Mouse (Mus musculus): ENCODE data around the gene Dok7. TPM values are rescaled to one million over a fixed set of nuclear protein-coding genes. Genes with fewer than 3 reads are reported as not detected.

The Dok7 gene
- total RNA-seq, 2 experiments from 2014 or later: not detected

DNA sequence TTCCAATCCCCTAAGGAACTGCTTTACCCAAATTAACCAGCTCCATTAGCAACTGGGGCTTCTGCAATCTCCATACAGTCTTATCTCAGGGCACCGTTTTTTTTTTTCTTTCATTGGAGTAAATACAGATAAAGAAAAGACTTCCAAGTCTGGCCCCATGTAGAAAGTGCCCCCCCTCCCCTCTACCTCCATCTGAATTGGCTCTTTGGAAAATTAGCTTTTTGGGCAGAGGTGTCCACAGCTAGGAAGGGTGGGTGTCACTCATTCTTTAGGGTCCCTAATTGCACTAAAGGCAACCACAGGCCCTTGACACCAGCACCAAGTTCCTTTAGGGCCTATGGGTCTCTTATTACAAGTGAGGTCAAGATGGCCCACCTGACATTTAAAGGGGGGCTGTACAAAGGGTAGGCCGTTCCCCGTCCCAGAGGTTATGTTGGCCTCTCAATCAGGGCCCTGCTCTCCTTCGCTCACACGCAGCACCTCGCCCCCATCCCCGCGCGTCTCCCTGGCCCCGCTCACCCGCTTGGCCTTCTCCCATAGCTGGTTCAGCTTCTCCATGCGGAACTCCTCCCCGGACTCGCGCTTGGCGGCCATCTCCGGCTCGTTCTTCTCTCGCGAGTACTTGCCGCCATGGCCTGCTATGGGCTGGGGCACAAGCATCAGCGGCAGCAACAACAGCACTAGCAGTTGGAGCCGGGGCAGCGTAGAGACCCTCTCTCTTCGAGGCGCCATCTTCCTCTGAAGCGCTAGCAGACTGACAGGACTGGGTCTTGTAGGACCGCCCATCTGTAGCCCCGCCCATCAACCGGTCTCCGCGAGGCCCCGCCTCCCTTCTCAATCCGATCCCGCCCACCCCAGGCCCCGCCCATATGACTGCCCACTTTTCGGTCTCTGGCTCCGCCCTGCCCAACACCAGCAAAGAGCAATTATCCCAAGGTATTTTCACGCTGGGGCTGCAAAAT lies 48.7 kb downstream of the Dok7 start, which contains the start of gene Lrpap1:
Gene Lrpap1, minus strand, starts transcription at position 807 of the 962 bp plus-strand sequence.
- peak; percentile 86 for ATAC-seq (replicated peaks; ENCODE audit: low FRiP score, poor library complexity, severe bottlenecking)

GRCm38 (mm10) chr5:35105922-35106298 lies 49.3 kb downstream of the Dok7 start:
- peak; percentile 20 for ATAC-seq (replicated peaks; ENCODE audit: low FRiP score, poor library complexity, severe bottlenecking)

GRCm38 (mm10) chr5:35112444-35112843 lies 55.9 kb downstream of the Dok7 start:
- ATAC-seq (replicated peaks; ENCODE audit: low FRiP score, poor library complexity, severe bottlenecking): no peak

- ATAC-seq (replicated peaks; ENCODE audit: low FRiP score, poor library complexity, severe bottlenecking): no peak
Observed at GRCm38 (mm10) chr5:35116002-35116401, 59.4 kb downstream of the Dok7 start.

DNA sequence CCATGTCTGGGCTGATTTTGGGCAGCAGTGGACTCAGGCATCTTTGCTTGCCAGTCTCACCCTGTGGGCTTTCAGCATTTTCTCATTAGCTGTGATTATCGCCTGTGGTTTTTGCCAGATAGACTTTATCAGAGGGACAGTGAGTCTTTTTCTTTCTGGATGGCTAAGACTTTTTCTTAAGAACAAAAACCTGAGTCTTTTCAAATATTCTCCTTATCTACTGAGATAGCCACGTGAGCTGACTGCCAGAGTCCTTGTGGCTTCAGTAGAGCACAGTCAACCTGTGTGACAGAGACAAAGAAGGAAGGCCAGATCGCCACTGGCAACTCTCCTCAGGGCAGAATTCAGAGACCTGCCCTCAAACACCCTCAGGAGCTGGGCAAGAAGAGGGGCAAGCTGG lies 61.1 kb downstream of the Dok7 start:
- ATAC-seq (replicated peaks; ENCODE audit: low FRiP score, poor library complexity, severe bottlenecking): no peak

- no peak for ATAC-seq (replicated peaks; ENCODE audit: low FRiP score, poor library complexity, severe bottlenecking)
Observed at GRCm38 (mm10) chr5:35118418-35118817, 61.9 kb downstream of the Dok7 start.

DNA sequence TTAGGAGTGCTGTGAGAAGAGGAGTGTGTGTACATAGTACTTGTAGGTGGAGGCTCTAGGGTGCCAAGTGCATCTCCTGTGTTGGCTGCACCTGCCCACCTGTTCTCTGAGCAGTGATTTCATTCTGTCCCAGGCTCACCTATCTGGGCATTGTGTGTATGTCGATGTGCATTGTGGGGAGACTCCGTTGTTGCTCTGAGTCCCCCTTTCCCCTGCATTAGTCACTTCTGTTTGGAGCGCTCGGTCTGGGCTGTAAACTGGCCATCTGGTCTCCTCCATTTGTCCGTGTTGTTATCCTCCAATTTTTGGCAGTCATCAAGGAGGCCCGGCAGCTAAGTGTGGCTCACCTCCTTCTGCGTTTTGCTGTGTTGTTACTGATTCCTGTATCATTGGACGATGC lies 63.5 kb downstream of the Dok7 start:
- no peak for ATAC-seq (replicated peaks; ENCODE audit: low FRiP score, poor library complexity, severe bottlenecking)

GRCm38 (mm10) chr5:35129208-35129607 lies 72.6 kb downstream of the Dok7 start:
- ATAC-seq (replicated peaks; ENCODE audit: low FRiP score, poor library complexity, severe bottlenecking): no peak

- ATAC-seq (replicated peaks; ENCODE audit: low FRiP score, poor library complexity, severe bottlenecking): no peak
Observed at GRCm38 (mm10) chr5:35129767-35130191, 73.2 kb downstream of the Dok7 start.

DNA sequence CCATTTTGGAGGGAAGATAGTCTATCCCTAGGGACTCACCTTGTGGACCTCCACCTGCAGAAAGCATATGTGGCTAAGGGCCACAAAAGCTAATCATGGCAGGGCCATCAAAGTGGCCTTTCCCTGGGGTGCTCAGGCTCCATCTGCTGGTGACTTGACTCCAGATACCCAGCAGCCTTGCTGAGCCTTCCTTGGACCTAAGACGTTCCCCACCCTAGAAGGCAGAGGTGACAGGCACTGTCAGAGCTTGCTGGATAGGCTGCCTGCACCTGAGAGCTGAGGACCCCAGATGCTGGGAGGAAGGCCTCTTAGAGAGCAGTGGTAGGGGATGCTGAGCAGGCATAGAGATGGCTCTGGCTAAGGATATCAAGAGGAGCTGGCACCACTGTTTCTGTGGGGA lies 74.7 kb downstream of the Dok7 start:
- ATAC-seq (replicated peaks; ENCODE audit: low FRiP score, poor library complexity, severe bottlenecking): no peak

GRCm38 (mm10) chr5:35131773-35132172 lies 75.2 kb downstream of the Dok7 start:
- ATAC-seq (replicated peaks; ENCODE audit: low FRiP score, poor library complexity, severe bottlenecking): peak; percentile 82

- ATAC-seq (replicated peaks; ENCODE audit: low FRiP score, poor library complexity, severe bottlenecking): no peak
Observed at GRCm38 (mm10) chr5:35132278-35132980, 75.9 kb downstream of the Dok7 start.

GRCm38 (mm10) chr5:35133468-35133867 lies 76.9 kb downstream of the Dok7 start:
- ATAC-seq (replicated peaks; ENCODE audit: low FRiP score, poor library complexity, severe bottlenecking): no peak

GRCm38 (mm10) chr5:35134286-35134685 lies 77.7 kb downstream of the Dok7 start:
- ATAC-seq (replicated peaks; ENCODE audit: low FRiP score, poor library complexity, severe bottlenecking): no peak

DNA sequence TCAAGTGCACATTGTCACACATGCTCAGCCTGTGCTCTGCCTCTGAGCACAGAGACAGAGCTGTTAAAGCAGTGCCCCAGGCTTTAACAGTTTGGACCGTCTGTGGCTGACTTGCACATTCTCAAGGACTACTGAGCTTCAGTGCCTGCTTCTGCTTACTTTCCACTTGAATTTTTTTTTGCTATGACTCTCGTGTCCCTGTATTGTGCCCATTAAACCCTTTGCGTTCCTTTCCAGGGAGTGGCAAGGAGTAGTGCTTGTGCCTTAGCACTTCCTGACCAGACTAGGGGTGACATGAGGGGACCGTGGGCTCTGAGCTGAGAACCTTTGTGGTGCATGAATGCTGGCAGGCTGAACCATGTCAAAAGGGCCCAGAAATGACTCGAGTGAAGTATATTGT lies 79.3 kb downstream of the Dok7 start:
- no peak for ATAC-seq (replicated peaks; ENCODE audit: low FRiP score, poor library complexity, severe bottlenecking)

Other genes starting within 250 kb of the Dok7 start
- not detected in 2 replicates for gene Msantd1, start 148.8 kb upstream of the Dok7 start, total RNA-seq (2015; ENCODE audit: low replicate concordance)
- gene Msantd1, start 148.8 kb upstream of the Dok7 start, total RNA-seq (2017; ENCODE audit: low replicate concordance): 8.2 TPM in 1 of 2 replicates, not detected in the other
- gene Rgs12, start 107.3 kb upstream of the Dok7 start, total RNA-seq (2015; ENCODE audit: low replicate concordance): 6.7 and 13.6 TPM in 2 replicates
- gene Rgs12, start 107.3 kb upstream of the Dok7 start, total RNA-seq (2017; ENCODE audit: low replicate concordance): 23.3 and 25.0 TPM in 2 replicates
- gene Hgfac, start 15.3 kb upstream of the Dok7 start, total RNA-seq (2015; ENCODE audit: low replicate concordance): not detected in 2 replicates
- gene Hgfac, start 15.3 kb upstream of the Dok7 start, total RNA-seq (2017; ENCODE audit: low replicate concordance): not detected in 2 replicates
- gene Lrpap1, start 49.0 kb downstream of the Dok7 start, total RNA-seq (2015; ENCODE audit: low replicate concordance): 6.5 and 7.5 TPM in 2 replicates
- gene Lrpap1, start 49.0 kb downstream of the Dok7 start, total RNA-seq (2017; ENCODE audit: low replicate concordance): 10.0 and 17.0 TPM in 2 replicates
- gene Adra2c, start 221.6 kb downstream of the Dok7 start, total RNA-seq (2015; ENCODE audit: low replicate concordance): not detected in 2 replicates
- not detected in 2 replicates for gene Adra2c, start 221.6 kb downstream of the Dok7 start, total RNA-seq (2017; ENCODE audit: low replicate concordance)